Mouse (Mus musculus) lung, embryonic 15.5 days (tissue): ENCODE results near the gene Olfr986. TPM values are rescaled to one million over a fixed set of nuclear protein-coding genes. Genes with fewer than 3 reads are reported as not detected.

ENCODE experiments used
- ATAC-seq: fragments of 200-750 bp; cut with Nextera tagmentation; 2 replicates; pipeline ENCODE4 v1.8.0; 2017; ENCODE audit warnings: moderate number of reproducible peaks, borderline replicate concordance; ENCODE audit not compliant: low FRiP score, low TSS enrichment; ENCODE audit errors: extremely low read depth
- H3K27ac ChIP-seq: fragments of 300-500 bp; sonication (generic); 2 replicates; pipeline ENCODE4 v1.5.1; 2015; ENCODE audit warnings: moderate library complexity, mild to moderate bottlenecking, inconsistent platforms
- H3K27me3 ChIP-seq: fragments of 300-500 bp; sonication (generic); 2 replicates; pipeline ENCODE4 v1.6.1; 2015; ENCODE audit warnings: inconsistent platforms
- H3K36me3 ChIP-seq: fragments of 300-500 bp; sonication (generic); 2 replicates; pipeline ENCODE4 v1.6.1; 2015; ENCODE audit warnings: inconsistent platforms
- H3K4me1 ChIP-seq: fragments of 300-500 bp; sonication (generic); 2 replicates; pipeline ENCODE4 v1.6.1; 2015; ENCODE audit warnings: inconsistent platforms
- H3K4me2 ChIP-seq: fragments of 300-500 bp; sonication (generic); 2 replicates; pipeline ENCODE4 v1.6.1; 2015; ENCODE audit warnings: inconsistent platforms, mild to moderate bottlenecking, moderate library complexity
- H3K4me3 ChIP-seq: fragments of 300-500 bp; sonication (generic); 2 replicates; pipeline ENCODE4 v1.5.1; 2015; ENCODE audit warnings: mild to moderate bottlenecking, inconsistent platforms
- H3K9ac ChIP-seq: fragments of 300-500 bp; sonication (generic); 2 replicates; pipeline ENCODE4 v1.6.1; 2015; ENCODE audit warnings: inconsistent platforms
- H3K9me3 ChIP-seq: fragments of 300-500 bp; sonication (generic); 2 replicates; pipeline ENCODE4 v1.6.1; 2016; ENCODE audit warnings: inconsistent platforms
- WGBS: fragments of 180-500 bp; shearing (Covaris S2); methylation state at CpG from one replicate; pipeline ENCODE4 v1.1.7; 2015; 5-methylcytosine and 5-hydroxymethylcytosine counted together
- polyA plus RNA-seq: library from polyadenylated mRNA; unstranded; fragments of >200 nt; fragmentation: Nextera tagmentation; extraction: Ambion mirVana; gene quantifications from 2 replicates; pipeline ENCODE4 v1.2.1, GENCODE M21; 2015

Olfr986 gene
- polyA plus RNA-seq, 1 experiment from 2014 or later, result not detected

- Histone ChIP-seq H3K9me3 (no peaks in the 10 kb centered on the region), H3K9ac (no peak overlapping the region), H3K27me3 (no peaks in the 10 kb centered on the region), H3K4me2 (no peak overlapping the region), H3K4me3 (no peak overlapping the region), H3K4me1 (no peaks in the 10 kb centered on the region), H3K27ac (no peak overlapping the region), H3K36me3 (peaks cover 25% of the 10 kb centered on the region)
- 72% methylated on average over 5 of the region's 5 CpGs for WGBS
- ATAC-seq, result no peak
These were observed 25.8 kb downstream of the Olfr986 start for GRCm38 (mm10) chr9:40206546-40206950.

- WGBS, result 89% methylated on average over 2 of the region's 2 CpGs
- no peak overlapping the region for H3K4me2 ChIP-seq
- H3K9ac ChIP-seq, result no peak overlapping the region
- H3K27ac ChIP-seq, result no peak overlapping the region
- H3K9me3 ChIP-seq, result no peaks in the 10 kb centered on the region
- H3K4me1 ChIP-seq, result no peaks in the 10 kb centered on the region
- no peak for ATAC-seq
- no peaks in the 10 kb centered on the region for H3K27me3 ChIP-seq
- H3K4me3 ChIP-seq, result no peak overlapping the region
- peaks cover 36% of the 10 kb centered on the region for H3K36me3 ChIP-seq
These were observed 30.0 kb downstream of the Olfr986 start for GRCm38 (mm10) chr9:40210744-40211143.

- WGBS, result 95% methylated on average over 5 of the region's 5 CpGs
- Histone ChIP-seq H3K36me3 (peaks cover 29% of the 10 kb centered on the region), H3K27ac (no peak overlapping the region), H3K4me2 (no peak overlapping the region), H3K9ac (no peak overlapping the region), H3K4me3 (no peak overlapping the region), H3K9me3 (no peaks in the 10 kb centered on the region), H3K4me1 (no peaks in the 10 kb centered on the region), H3K27me3 (no peaks in the 10 kb centered on the region)
- no peak for ATAC-seq
These were observed 33.3 kb downstream of the Olfr986 start for GRCm38 (mm10) chr9:40214058-40214457.

GRCm38 (mm10) chr9:40216651-40217050 is 35.9 kb downstream of the Olfr986 start:
- 69% methylated on average over 4 of the region's 4 CpGs for WGBS

GRCm38 (mm10) chr9:40224289-40224688 is 43.6 kb downstream of the Olfr986 start:
- no peaks in the 10 kb centered on the region for H3K9me3 ChIP-seq
- no peaks in the 10 kb centered on the region for H3K36me3 ChIP-seq
- H3K27me3 ChIP-seq, result no peaks in the 10 kb centered on the region
- H3K27ac ChIP-seq, result no peak overlapping the region
- H3K4me3 ChIP-seq, result no peak overlapping the region
- no peaks in the 10 kb centered on the region for H3K4me1 ChIP-seq
- no peak overlapping the region for H3K4me2 ChIP-seq
- ATAC-seq, result no peak
- 68% methylated on average over 4 of the region's 4 CpGs for WGBS
- H3K9ac ChIP-seq, result no peak overlapping the region

More at GRCm38 (mm10) chr9:40216651-40217050, 35.9 kb downstream of the Olfr986 start:
- Histone ChIP-seq H3K36me3 (peaks cover 10% of the 10 kb centered on the region), H3K9me3 (no peaks in the 10 kb centered on the region), H3K27ac (no peak overlapping the region), H3K4me2 (no peak overlapping the region), H3K9ac (no peak overlapping the region), H3K4me3 (no peak overlapping the region), H3K4me1 (no peaks in the 10 kb centered on the region), H3K27me3 (no peaks in the 10 kb centered on the region)
- ATAC-seq, result no peak

- WGBS, result 62% methylated on average over 10 of the region's 10 CpGs
- Histone ChIP-seq H3K9ac (no peak overlapping the region), H3K27me3 (no peaks in the 10 kb centered on the region), H3K4me3 (no peak overlapping the region), H3K4me1 (no peaks in the 10 kb centered on the region), H3K4me2 (no peak overlapping the region), H3K27ac (no peak overlapping the region), H3K9me3 (no peaks in the 10 kb centered on the region), H3K36me3 (no peaks in the 10 kb centered on the region)
- no peak for ATAC-seq
These were observed 47.4 kb downstream of the Olfr986 start for GRCm38 (mm10) chr9:40227874-40228789.

GRCm38 (mm10) chr9:40228804-40229331 is 48.1 kb downstream of the Olfr986 start:
- WGBS, result 56% methylated on average over 6 of the region's 6 CpGs
- ATAC-seq, result no peak
- H3K27ac ChIP-seq, result no peak overlapping the region

GRCm38 (mm10) chr9:40229479-40229878 is 48.8 kb downstream of the Olfr986 start:
- H3K27me3 ChIP-seq, result no peaks in the 10 kb centered on the region
- no peak overlapping the region for H3K4me3 ChIP-seq
- H3K9ac ChIP-seq, result no peak overlapping the region
- 43% methylated on average over 5 of the region's 5 CpGs for WGBS
- H3K4me1 ChIP-seq, result no peaks in the 10 kb centered on the region
- H3K4me2 ChIP-seq, result no peak overlapping the region
- H3K36me3 ChIP-seq, result no peaks in the 10 kb centered on the region
- H3K27ac ChIP-seq, result no peak overlapping the region
- no peaks in the 10 kb centered on the region for H3K9me3 ChIP-seq
- ATAC-seq, result no peak

More at GRCm38 (mm10) chr9:40228804-40229331, 48.1 kb downstream of the Olfr986 start:
- H3K4me2 ChIP-seq, result no peak overlapping the region
- no peaks in the 10 kb centered on the region for H3K4me1 ChIP-seq
- no peaks in the 10 kb centered on the region for H3K9me3 ChIP-seq
- H3K4me3 ChIP-seq, result no peak overlapping the region
- H3K27me3 ChIP-seq, result no peaks in the 10 kb centered on the region
- H3K9ac ChIP-seq, result no peak overlapping the region
- H3K36me3 ChIP-seq, result no peaks in the 10 kb centered on the region

GRCm38 (mm10) chr9:40231019-40231418 is 50.3 kb downstream of the Olfr986 start:
- H3K4me2 ChIP-seq, result no peak overlapping the region
- H3K9me3 ChIP-seq, result no peaks in the 10 kb centered on the region
- WGBS, result 67% methylated on average over 3 of the region's 3 CpGs
- no peaks in the 10 kb centered on the region for H3K4me1 ChIP-seq
- H3K27me3 ChIP-seq, result no peaks in the 10 kb centered on the region
- no peak overlapping the region for H3K4me3 ChIP-seq
- ATAC-seq, result no peak
- no peak overlapping the region for H3K27ac ChIP-seq
- H3K9ac ChIP-seq, result no peak overlapping the region
- H3K36me3 ChIP-seq, result no peaks in the 10 kb centered on the region

GRCm38 (mm10) chr9:40234233-40235072 is 53.7 kb downstream of the Olfr986 start:
- Histone ChIP-seq H3K4me1 (no peaks in the 10 kb centered on the region), H3K9ac (no peak overlapping the region), H3K27ac (no peak overlapping the region), H3K4me3 (no peak overlapping the region), H3K36me3 (no peaks in the 10 kb centered on the region), H3K27me3 (no peaks in the 10 kb centered on the region), H3K4me2 (no peak overlapping the region), H3K9me3 (no peaks in the 10 kb centered on the region)
- 61% methylated on average over 10 of the region's 10 CpGs for WGBS
- no peak for ATAC-seq

GRCm38 (mm10) chr9:40235220-40235619 is 54.5 kb downstream of the Olfr986 start:
- H3K9ac ChIP-seq, result no peak overlapping the region
- H3K4me1 ChIP-seq, result no peaks in the 10 kb centered on the region
- no peak for ATAC-seq
- 83% methylated on average over 7 of the region's 7 CpGs for WGBS
- no peak overlapping the region for H3K4me2 ChIP-seq
- H3K9me3 ChIP-seq, result no peaks in the 10 kb centered on the region
- no peak overlapping the region for H3K27ac ChIP-seq
- no peaks in the 10 kb centered on the region for H3K36me3 ChIP-seq
- no peak overlapping the region for H3K4me3 ChIP-seq
- H3K27me3 ChIP-seq, result peaks cover 7% of the 10 kb centered on the region
